Mouse (Mus musculus) heart, adult 2 months (tissue): Measurements from ENCODE around the gene Tenm3. TPM values are rescaled to one million over a fixed set of nuclear protein-coding genes. Genes with fewer than 3 reads are reported as not detected.

Source experiments
- DNase-seq, 2 experiments: peaks; one replicate each; pipeline ENCODE4 v3.0.0; 2021
- H3K27ac ChIP-seq: fragments of 200-600 bp; 2 replicates; pipeline ENCODE4 v1.8.1; 2022
- H3K27me3 ChIP-seq: fragments of 200-500 bp; 2 replicates; pipeline ENCODE4 v1.6.1; 2012; ENCODE audit warnings: mild to moderate bottlenecking, low read length, inconsistent platforms, mixed read lengths; ENCODE audit not compliant: control insufficient read depth, insufficient read depth
- H3K36me3 ChIP-seq: fragments of 200-500 bp; 2 replicates; pipeline ENCODE4 v1.6.1; 2012; ENCODE audit warnings: low read length, inconsistent platforms; ENCODE audit not compliant: control insufficient read depth, insufficient read depth
- H3K4me1 ChIP-seq: fragments of 200-500 bp; 2 replicates; pipeline ENCODE4 v1.6.1; 2011; ENCODE audit warnings: low read length; ENCODE audit not compliant: control insufficient read depth, insufficient read depth
- H3K4me3 ChIP-seq: fragments of 200-600 bp; 2 replicates; pipeline ENCODE4 v1.8.1; 2022
- H3K79me2 ChIP-seq: fragments of 200-500 bp; replicated peaks from 2 replicates; pipeline ENCODE4 v1.6.1; 2012; ENCODE audit warnings: mild to moderate bottlenecking, inconsistent platforms, low read length, moderate library complexity, mixed read lengths; ENCODE audit not compliant: control insufficient read depth, insufficient read depth
- H3K9ac ChIP-seq: fragments of 200-500 bp; 2 replicates; pipeline ENCODE4 v1.6.1; 2012; ENCODE audit warnings: low read depth, mild to moderate bottlenecking, control low read depth, inconsistent platforms, low read length, mixed read lengths
- CTCF ChIP-seq: fragments of 200-600 bp; IDR thresholded peaks from 2 replicates; pipeline ENCODE4 v1.8.1; 2022; ENCODE audit warnings: antibody characterized with exemption, mild to moderate bottlenecking, moderate library complexity
- EP300 ChIP-seq: fragments of 200-500 bp; IDR thresholded peaks from 2 replicates; pipeline ENCODE4 v1.6.1; 2011; ENCODE audit warnings: low read depth, low read length, control low read depth; ENCODE audit not compliant: insufficient read depth
- POLR2A ChIP-seq: fragments of 200-500 bp; IDR thresholded peaks from 2 replicates; pipeline ENCODE4 v1.6.1; 2011; ENCODE audit warnings: mild to moderate bottlenecking, low read depth, low read length, control low read depth; ENCODE audit not compliant: insufficient read depth
- WGBS: fragments of 180-500 bp; shearing (Covaris S2); methylation state at CpG from one replicate; pipeline ENCODE4 v1.1.7; 2018; 5-methylcytosine and 5-hydroxymethylcytosine counted together
- intact Hi-C: fragments of 180-260 bp; cut with DNase I; formaldehyde crosslinking; loops from one replicate; pipeline ENCODE4 v1.15.1; 2025
- polyA plus RNA-seq: library from polyadenylated mRNA; depleted of rRNA; stranded (reverse); fragments of >200 nt; gene quantifications from 2 replicates; pipeline ENCODE4 v1.2.3, GENCODE M21; 2012
- total RNA-seq, 2 experiments: library from RNA; stranded (reverse); gene quantifications; 2 replicates each; pipeline ENCODE4 v1.2.3; 2021

The Tenm3 gene
- total and polyA plus RNA-seq, 3 experiments: 2.0 to 3.8 (median 2.2) TPM

- Histone ChIP-seq H3K79me2 (no peaks in the 10 kb centered on the region), H3K9ac (no peak overlapping the region), H3K27me3 (no peaks in the 10 kb centered on the region), H3K4me1 (no peaks in the 10 kb centered on the region), H3K27ac (no peak overlapping the region), H3K4me3 (no peak overlapping the region), H3K36me3 (no peaks in the 10 kb centered on the region)
- DNase-seq: no peak
- intact Hi-C loops: no loop called here
- TF ChIP-seq EP300 (no peak), CTCF (no peak), POLR2A (no peak)
- 84% methylated on average over 7 of the region's 7 CpGs for WGBS
These were observed 121.4 kb downstream of the Tenm3 start for GRCm38 (mm10) chr8:48722318-48722717.

- WGBS: 91% methylated on average over 12 of the region's 12 CpGs
- Histone ChIP-seq H3K4me1 (no peaks in the 10 kb centered on the region), H3K27me3 (no peaks in the 10 kb centered on the region), H3K9ac (no peak overlapping the region), H3K4me3 (no peak overlapping the region), H3K79me2 (no peaks in the 10 kb centered on the region), H3K36me3 (no peaks in the 10 kb centered on the region), H3K27ac (no peak overlapping the region)
- no peak for TF ChIP-seq POLR2A
- no peak for TF ChIP-seq CTCF
- no peak for TF ChIP-seq EP300
- DNase-seq: no peak
- intact Hi-C loops: no loop called here
These were observed 122.4 kb downstream of the Tenm3 start for GRCm38 (mm10) chr8:48721376-48721775.

DNA sequence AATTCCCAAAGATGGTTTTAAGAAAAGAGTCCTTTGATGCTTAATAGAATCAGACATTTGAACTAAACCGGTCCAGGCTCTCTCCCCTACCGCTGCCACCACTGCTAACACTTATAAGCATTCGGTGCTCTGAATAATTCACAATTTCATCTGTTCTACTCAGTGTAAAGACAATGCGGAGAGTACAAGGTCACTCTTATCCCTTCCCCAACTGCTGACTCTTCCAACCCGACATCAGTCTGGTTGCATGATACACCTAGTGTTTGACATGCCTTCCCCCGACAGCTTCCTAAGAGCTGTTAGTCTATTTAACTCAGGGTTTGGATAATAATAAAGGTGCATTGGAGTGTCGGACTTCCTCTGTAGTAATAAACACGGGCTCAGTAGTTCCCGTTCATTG, 128.1 kb downstream of the Tenm3 start:
- DNase-seq: no peak
- 84% methylated on average over 9 of the region's 9 CpGs for WGBS
- H3K4me3 ChIP-seq: no peak overlapping the region
- intact Hi-C loops: no loop called here
- TF ChIP-seq EP300 (no peak), POLR2A (no peak), CTCF (no peak)
- no peaks in the 10 kb centered on the region for H3K4me1 ChIP-seq
- no peak overlapping the region for H3K9ac ChIP-seq
- H3K36me3 ChIP-seq: no peaks in the 10 kb centered on the region
- H3K27me3 ChIP-seq: no peaks in the 10 kb centered on the region
- H3K27ac ChIP-seq: no peak overlapping the region
- H3K79me2 ChIP-seq: no peaks in the 10 kb centered on the region

DNA sequence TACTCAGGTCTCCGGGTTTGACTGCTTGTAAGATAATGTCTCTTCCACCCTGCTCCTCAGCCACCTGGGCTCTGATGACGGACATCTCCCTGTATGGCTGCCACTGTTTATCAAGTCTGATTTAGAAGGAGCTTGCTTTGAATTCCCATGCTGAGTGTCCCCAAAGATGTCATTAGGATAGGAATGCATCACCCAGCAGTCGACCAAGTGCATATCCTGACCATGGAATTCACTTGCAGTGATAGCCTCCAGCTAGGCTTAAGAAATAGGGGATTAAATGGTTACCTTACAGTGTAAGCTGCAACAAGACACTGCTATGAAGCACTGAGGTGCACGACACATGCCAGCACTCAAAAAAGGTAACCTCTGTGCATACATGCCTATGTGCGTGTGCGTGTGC, 137.1 kb downstream of the Tenm3 start:
- no peak for DNase-seq
- Histone ChIP-seq H3K4me1 (no peaks in the 10 kb centered on the region), H3K36me3 (no peaks in the 10 kb centered on the region), H3K27me3 (no peaks in the 10 kb centered on the region), H3K4me3 (no peak overlapping the region), H3K27ac (no peak overlapping the region), H3K79me2 (no peaks in the 10 kb centered on the region), H3K9ac (no peak overlapping the region)
- no peak for TF ChIP-seq EP300
- no peak for TF ChIP-seq POLR2A
- TF ChIP-seq CTCF: no peak
- intact Hi-C loops: no loop called here
- WGBS: 83% methylated on average over 6 of the region's 6 CpGs

GRCm38 (mm10) chr8:48704885-48705515, 138.8 kb downstream of the Tenm3 start:
- WGBS: 78% methylated on average over 10 of the region's 10 CpGs
- DNase-seq: no peak
- no peak overlapping the region for H3K4me3 ChIP-seq
- intact Hi-C loops: no loop called here
- H3K27ac ChIP-seq: no peak overlapping the region
- no peak overlapping the region for H3K9ac ChIP-seq
- no peaks in the 10 kb centered on the region for H3K36me3 ChIP-seq
- no peaks in the 10 kb centered on the region for H3K4me1 ChIP-seq
- no peaks in the 10 kb centered on the region for H3K79me2 ChIP-seq
- H3K27me3 ChIP-seq: no peaks in the 10 kb centered on the region
- no peak for TF ChIP-seq EP300
- no peak for TF ChIP-seq CTCF
- no peak for TF ChIP-seq POLR2A

GRCm38 (mm10) chr8:48704485-48704884, 139.3 kb downstream of the Tenm3 start:
- no peaks in the 10 kb centered on the region for H3K27me3 ChIP-seq
- no peaks in the 10 kb centered on the region for H3K79me2 ChIP-seq
- peak; percentile 42 to 50 for DNase-seq
- H3K9ac ChIP-seq: no peak overlapping the region
- no peaks in the 10 kb centered on the region for H3K4me1 ChIP-seq
- TF ChIP-seq EP300 (no peak), CTCF (no peak), POLR2A (no peak)
- intact Hi-C loops: no loop called here
- H3K27ac ChIP-seq: no peak overlapping the region
- H3K4me3 ChIP-seq: no peak overlapping the region
- WGBS: 64% methylated on average over 6 of the region's 6 CpGs
- no peaks in the 10 kb centered on the region for H3K36me3 ChIP-seq
